Mouse (Mus musculus) hematopoietic stem cell, adult 5-6 weeks (primary cell): ENCODE results near the gene Ier3. TPM values are rescaled to one million over a fixed set of nuclear protein-coding genes. Genes with fewer than 3 reads are reported as not detected.

ENCODE experiments used
- ATAC-seq, 2 experiments: fragments of 125-278 bp in 1 of 2; replicated peaks in 1 of 2; 2 replicates each; pipeline ENCODE4 v1.8.0; 2016 to 2017; ENCODE audit warnings: inconsistent platforms in 2 of 2, mild to moderate bottlenecking in 2 of 2, moderate number of reproducible peaks in 2 of 2, low read depth in 1 of 2, moderate TSS enrichment in 1 of 2; ENCODE audit not compliant: low FRiP score in 2 of 2, poor library complexity in 2 of 2, severe bottlenecking in 2 of 2, insufficient read depth in 1 of 2, low TSS enrichment in 1 of 2
- total RNA-seq: library from RNA; stranded (forward); fragments of 172-1452, 232-1000 nt; gene quantifications from 2 replicates; pipeline ENCODE4 v1.2.3, GENCODE M21; 2017

The Ier3 gene
- total RNA-seq, 1 experiment from 2014 or later = 182 TPM

GRCm38 (mm10) chr17:35848112-35848511 is 26.6 kb downstream of the Ier3 start:
- ATAC-seq = peak in 1 of 2 experiments; percentile 36; a peak in 2 of 4 replicates

- ATAC-seq = no peak; a peak in 1 of 4 replicates
Observed at GRCm38 (mm10) chr17:35850974-35851373, 29.5 kb downstream of the Ier3 start.

DNA sequence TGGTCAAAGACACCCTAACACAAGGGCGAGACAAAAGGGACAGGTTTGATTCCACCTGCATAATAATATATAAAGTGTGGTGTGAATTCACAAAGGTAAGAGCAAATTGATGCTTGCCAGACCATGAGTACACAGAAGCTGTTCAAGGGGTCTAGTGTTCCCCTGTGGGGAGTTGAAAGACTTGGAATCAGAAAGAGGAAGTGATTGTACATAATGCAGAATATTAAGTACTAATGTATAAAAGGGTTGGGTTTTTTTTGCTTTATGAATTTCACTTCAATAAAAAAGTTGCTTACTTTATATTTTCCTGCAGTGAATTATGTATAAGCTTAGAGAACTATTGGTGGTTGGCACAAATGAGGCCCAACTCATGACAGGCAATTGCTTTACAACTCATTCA is 37.9 kb downstream of the Ier3 start:
- no peak for ATAC-seq

- no peak for ATAC-seq
Observed at GRCm38 (mm10) chr17:35859835-35860234, 38.4 kb downstream of the Ier3 start.

GRCm38 (mm10) chr17:35860831-35861197 is 39.3 kb downstream of the Ier3 start:
- no peak for ATAC-seq

DNA sequence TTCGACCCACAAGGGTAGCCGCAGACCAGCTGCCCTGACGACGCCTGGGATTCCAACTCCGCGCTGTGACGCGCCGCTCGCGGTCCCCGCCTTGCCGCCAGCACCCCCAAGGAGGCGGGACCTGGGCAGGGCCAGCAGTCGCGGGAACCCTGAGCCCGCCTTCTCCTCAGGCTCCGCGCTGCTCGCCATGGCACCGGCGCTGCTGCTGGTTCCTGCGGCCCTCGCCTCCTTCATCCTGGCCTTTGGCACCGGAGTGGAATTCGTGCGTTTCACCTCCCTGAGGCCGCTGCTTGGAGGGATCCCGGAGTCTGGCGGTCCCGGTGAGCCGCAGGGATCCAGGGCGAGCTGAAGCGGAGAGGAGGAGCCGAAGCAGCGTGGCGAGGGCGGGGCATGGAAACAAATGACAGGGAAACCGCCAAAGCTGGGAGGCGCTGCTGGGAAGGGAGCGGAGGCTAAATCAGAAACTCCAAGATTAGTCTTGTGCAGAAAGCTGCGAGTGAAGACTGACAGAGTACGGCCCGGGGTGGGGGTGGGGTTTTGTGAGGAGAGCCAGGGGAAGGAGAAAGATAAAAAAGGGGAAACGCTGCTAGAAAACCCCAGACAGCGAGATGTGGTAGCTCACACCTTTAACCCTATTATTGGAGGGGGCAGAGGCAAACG is 39.8 kb downstream of the Ier3 start, which contains the start of gene Nrm:
Nrm (plus strand) TSS at position 121 of the 660 bp plus-strand sequence.
- ATAC-seq = peak; percentile 71 to 90

DNA sequence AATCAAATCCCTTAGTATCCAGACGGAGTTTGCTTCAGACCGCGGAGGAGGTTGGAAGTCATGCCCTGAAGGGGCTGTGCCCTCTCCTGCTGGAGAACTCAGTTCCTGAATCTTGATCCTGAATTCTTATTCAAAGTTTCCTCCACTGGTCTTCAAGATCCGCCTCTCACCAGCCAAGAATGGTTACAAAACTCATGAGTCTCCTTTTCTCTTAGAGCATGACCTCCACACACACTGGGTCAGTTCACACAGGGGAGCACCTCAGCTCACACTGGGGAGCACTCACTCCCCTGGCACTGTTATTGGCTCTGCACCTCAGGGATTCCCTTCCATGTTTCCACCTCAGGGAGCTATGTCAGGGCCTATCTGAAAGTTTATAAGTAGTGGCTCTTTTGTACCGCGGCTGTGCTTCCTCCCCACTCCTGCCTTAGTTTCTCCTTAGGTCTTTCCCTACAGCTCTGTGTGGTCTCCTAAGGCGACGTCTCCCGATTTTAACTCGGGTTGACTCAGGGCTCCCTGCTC is 43.4 kb downstream of the Ier3 start:
- no peak for ATAC-seq

DNA sequence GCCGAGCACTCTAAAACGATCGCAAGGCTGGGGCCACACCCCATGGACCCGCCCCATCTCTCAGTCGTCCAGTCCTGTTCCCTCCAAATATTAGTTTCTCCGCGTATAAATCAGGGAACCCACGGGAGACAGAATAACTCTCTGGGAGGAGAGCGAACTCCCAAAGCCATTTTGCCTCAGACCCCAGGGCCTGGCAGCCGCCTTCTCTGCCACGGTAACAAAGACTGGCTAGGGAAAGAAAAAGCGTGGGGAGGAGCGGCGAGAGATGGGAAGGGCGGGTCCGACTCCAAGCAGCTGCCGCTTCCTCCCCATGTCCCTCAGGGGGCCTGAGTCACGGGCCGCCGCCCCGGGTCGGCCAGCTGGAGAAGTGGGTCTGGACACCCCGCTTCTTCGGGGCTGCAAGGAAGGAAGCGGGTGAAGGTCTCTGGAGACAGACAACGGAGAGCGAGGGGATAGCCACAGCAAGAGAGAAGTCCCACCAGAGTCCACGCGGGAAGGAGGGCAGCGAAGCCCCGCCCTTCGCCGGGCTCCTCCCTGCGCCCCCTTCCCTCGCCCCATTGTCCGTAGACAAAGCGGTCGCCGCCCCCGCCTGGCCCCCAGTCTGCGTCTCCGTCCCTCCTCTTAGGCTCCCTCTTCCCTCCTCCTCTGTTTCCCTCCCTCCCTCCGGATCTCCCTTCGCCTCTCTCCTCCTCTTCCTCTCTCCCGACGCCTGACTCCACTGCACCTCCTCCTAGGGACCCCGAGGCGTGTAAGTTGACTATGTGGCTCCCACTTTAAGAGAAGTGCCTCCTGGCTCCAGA is 44.2 kb downstream of the Ier3 start, which contains the start of gene Ppp1r18:
Ppp1r18 (plus strand) TSS at position 113 of the 800 bp plus-strand sequence.
- ATAC-seq = no peak

- ATAC-seq = no peak
Observed at GRCm38 (mm10) chr17:35866281-35866831, 44.9 kb downstream of the Ier3 start.

DNA sequence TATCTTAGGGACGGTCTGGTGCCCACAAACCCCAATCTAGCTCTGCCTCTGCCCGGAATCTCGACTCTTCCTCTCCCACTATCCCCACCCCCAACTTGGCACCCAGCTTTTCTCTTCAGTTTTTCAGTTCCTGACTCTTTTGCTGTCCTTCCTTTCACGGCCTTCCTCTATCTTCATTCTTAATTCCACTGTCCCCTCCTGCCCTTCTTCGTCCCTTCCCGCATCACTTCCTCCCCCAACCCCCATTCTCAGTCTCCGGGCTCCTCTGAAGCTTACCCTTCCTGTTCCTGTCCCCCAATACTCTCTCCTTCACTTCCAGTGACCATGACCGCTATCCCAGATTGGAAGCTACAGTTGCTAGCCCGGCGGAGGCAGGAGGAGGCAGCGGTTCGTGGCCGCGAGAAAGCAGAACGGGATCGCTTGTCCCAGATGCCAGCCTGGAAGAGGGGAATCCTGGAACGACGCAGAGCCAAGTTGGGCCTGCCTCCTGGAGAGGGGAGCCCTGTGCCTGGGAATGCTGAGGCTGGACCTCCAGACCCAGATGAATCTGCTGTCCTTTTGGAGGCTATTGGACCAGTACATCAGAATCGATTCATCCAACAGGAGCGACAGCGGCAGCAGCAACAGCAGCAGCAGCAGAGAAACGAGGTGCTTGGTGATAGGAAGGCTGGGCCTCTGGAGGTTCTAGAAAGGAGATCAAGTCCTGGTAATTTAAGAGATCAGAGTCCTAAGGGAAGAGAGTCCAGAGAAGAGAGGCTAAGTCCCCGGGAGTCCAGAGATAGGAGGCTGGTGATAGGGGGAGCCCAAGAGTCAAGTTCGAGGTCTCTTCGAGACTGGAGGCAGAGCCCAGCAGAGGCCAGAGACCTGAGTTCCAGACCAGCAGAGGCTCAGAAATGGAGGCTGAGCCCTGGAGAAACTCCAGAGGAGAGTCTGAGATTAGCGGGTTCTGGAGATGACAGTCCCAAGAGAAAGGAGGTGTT is 45.7 kb downstream of the Ier3 start:
- ATAC-seq = no peak

- 0 out of 4 replicates have a peak, but pooled peaks of 1 of the 2 experiments have one; percentile 4 for ATAC-seq
Observed at GRCm38 (mm10) chr17:35868165-35868820, 46.8 kb downstream of the Ier3 start.

DNA sequence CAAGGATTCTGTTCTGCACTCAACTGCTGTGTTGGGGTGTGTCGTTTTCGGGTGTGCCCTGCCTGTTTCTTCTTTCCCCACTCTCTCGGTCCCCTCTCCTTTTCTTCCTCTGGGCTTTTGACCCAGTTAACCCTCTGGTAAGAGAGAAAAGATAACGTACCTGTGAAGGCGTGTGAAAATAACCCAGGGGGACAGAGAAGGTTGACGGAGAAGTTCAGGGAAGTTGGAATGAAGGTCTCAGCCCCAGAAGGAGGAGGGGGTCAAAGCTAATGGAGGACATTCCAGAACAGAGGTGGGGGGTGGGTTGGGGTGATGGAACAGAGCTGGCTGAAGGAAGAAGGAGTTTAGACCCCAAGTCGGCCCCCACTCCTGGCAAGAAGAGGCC is 47.5 kb downstream of the Ier3 start:
- ATAC-seq = no peak

DNA sequence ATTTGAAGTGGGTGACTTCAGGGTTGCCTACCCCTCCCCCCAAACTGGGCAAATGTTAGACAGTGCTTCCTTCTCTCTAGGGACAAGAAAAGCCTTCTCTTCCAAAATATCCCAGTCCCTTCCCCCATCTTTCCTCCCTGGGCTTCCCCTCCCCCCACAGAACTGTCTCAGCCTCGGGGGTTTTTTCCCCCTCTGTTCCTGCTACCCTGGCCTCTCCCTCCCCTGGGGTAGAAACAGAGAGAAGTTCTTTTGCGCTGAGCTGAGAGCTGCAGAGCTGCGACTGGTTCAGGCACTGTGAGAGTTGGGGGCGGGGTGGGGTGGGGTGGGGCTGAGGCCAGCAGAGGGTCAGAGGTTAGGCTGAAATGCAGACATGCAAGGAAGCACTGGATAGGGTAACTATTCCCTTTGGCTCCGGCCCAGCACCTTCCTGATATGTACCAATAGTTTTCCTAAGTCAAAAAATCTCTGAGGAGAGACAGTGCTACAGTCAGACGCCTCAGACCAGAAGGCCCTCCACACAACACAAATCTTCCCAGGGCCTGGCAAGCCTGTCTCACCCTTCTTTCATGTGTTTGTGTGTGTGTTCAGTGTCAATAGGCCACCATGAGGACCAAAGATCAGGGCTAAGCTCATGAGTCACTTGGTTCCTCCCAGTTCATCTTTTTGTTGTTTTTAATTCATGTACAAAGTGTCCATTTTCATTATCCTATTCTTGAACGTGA is 48.0 kb downstream of the Ier3 start:
- ATAC-seq = no peak

DNA sequence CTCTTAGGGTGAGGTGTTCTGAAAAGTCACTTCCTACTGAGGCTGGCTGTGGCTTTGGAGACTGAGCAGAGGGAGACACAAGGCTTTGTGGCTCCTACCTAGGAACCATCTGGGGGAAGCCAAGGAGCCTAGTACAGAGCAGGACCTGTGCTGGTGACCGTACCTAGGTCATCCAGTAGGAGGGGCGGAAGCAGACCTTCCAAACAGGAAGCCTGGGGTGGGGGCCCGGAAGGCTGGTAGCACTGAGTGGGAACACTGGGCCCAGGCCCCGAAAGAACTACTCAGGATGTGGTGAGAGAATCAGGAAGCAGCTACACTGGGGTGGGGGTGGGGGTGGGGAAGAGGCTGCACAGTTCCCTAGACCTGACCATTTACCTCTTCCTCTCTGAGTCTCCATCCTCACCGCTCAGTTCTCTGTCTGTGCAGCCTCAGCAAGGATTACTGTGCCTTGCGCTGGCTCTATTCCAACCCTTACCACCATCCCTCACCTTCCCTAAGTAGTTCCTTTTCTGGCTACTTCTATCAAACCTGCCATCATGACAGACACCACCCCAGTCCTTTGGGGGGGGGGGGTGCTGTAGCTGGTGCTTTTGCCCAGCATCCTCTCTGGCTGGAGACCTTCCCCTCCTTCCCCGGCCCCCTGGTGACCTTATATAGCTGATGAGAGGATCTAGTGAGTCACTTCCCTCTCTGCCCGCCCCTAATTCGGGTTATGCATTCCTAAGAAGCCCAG is 48.8 kb downstream of the Ier3 start:
- peak; percentile 75 to 76 for ATAC-seq

DNA sequence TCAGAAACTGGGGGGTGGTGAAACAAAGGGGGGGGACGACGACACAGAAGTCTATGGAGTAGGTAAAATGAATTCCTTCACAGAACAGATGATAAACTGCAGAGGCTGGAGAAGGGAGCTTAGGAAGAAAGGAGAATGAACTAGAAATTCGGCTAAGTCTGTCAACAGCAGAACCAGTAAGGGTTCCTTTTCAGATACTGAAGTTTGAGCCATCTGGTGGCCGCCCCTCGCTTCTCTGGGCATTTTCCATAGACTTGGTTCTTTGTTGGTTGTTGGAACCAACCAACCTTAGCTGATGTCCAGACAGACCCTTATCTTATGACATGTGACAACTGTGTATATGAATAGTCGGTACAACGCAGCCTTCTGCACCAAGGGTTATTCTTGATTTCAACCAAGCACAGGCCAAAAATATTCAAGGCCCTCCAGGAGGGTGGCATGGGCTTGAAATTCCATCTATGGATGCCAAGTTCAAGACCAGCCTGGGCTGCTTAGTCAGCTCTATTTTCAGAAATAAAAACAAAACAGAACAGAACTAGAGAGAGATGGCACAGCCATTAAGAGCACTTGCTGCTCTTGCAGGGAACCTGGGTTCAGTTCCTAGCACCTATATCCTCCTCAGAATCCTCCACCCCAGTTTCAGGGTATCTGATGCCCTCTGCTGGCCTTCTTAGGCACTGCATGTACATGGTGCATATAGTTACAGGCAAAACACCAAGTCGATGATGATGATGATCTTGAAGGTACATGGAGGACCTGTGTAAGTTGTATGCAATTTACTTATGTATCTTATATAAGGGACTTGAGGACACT is 49.6 kb downstream of the Ier3 start:
- ATAC-seq = no peak
